Mouse (Mus musculus): ENCODE measurements around the gene Hjurp. TPM values are rescaled to one million over a fixed set of nuclear protein-coding genes. Genes with fewer than 3 reads are reported as not detected.

Hjurp gene
- polyA plus RNA-seq, 1 experiment from 2014 or later = 211 TPM

- no peak for ATAC-seq (ENCODE audit: insufficient number of reproducible peaks, insufficient read depth, low FRiP score, low read depth)
- no peak overlapping the region for H3K9ac ChIP-seq (replicated peaks; ENCODE audit: low read depth, low read length)
- no peak overlapping the region for H3K4me3 ChIP-seq (ENCODE audit: low read depth, low read length)
- WGBS = 60% methylated on average over 8 of the region's 8 CpGs
- no peak overlapping the region for H3K4me2 ChIP-seq (replicated peaks; ENCODE audit: low read depth, low read length)
- H3K4me1 ChIP-seq (ENCODE audit: control insufficient read depth, insufficient read depth, low read length) = peaks cover 4% of the 10 kb centered on the region; the same call in 1 of the 2 replicates
- H3K9me3 ChIP-seq (ENCODE audit: control insufficient read depth, low read depth, low read length) = peaks cover 21% of the 10 kb centered on the region
- no peaks in the 10 kb centered on the region for H3K27me3 ChIP-seq (ENCODE audit: control insufficient read depth, insufficient read depth, low read length)
- H3K27ac ChIP-seq (ENCODE audit: low read length) = no peak overlapping the region
- H3K36me3 ChIP-seq (ENCODE audit: control insufficient read depth, insufficient read depth, low read length) = peaks cover 43% of the 10 kb centered on the region
Measured at GRCm38 (mm10) chr1:88258881-88259642, 18.4 kb downstream of the Hjurp start.

- Histone ChIP-seq H3K4me3 (ENCODE audit: low read depth, low read length) (no peak overlapping the region), H3K4me1 (ENCODE audit: control insufficient read depth, insufficient read depth, low read length) (peaks cover 4% of the 10 kb centered on the region; the same call in 1 of the 2 replicates)
- 68% methylated on average over 6 of the region's 6 CpGs for WGBS
Measured at GRCm38 (mm10) chr1:88258361-88258760, 19.1 kb downstream of the Hjurp start.

GRCm38 (mm10) chr1:88257681-88258080, 19.8 kb downstream of the Hjurp start:
- no peak for ATAC-seq (ENCODE audit: insufficient number of reproducible peaks, insufficient read depth, low FRiP score, low read depth)
- H3K36me3 ChIP-seq (ENCODE audit: control insufficient read depth, insufficient read depth, low read length) = peaks cover 29% of the 10 kb centered on the region
- no peak overlapping the region for H3K9ac ChIP-seq (replicated peaks; ENCODE audit: low read depth, low read length)
- WGBS = 80% methylated on average over 6 of the region's 6 CpGs
- H3K4me1 ChIP-seq (ENCODE audit: control insufficient read depth, insufficient read depth, low read length) = peaks cover 4% of the 10 kb centered on the region; the same call in 1 of the 2 replicates
- peaks cover 27% of the 10 kb centered on the region for H3K9me3 ChIP-seq (ENCODE audit: control insufficient read depth, low read depth, low read length)
- no peak overlapping the region for H3K27ac ChIP-seq (ENCODE audit: low read length)
- no peak overlapping the region for H3K4me3 ChIP-seq (ENCODE audit: low read depth, low read length)
- H3K4me2 ChIP-seq (replicated peaks; ENCODE audit: low read depth, low read length) = no peak overlapping the region
- no peaks in the 10 kb centered on the region for H3K27me3 ChIP-seq (ENCODE audit: control insufficient read depth, insufficient read depth, low read length)

More at GRCm38 (mm10) chr1:88258361-88258760, 19.1 kb downstream of the Hjurp start:
- Histone ChIP-seq H3K9me3 (ENCODE audit: control insufficient read depth, low read depth, low read length) (peaks cover 24% of the 10 kb centered on the region), H3K9ac (replicated peaks; ENCODE audit: low read depth, low read length) (no peak overlapping the region), H3K4me2 (replicated peaks; ENCODE audit: low read depth, low read length) (no peak overlapping the region), H3K27me3 (ENCODE audit: control insufficient read depth, insufficient read depth, low read length) (no peaks in the 10 kb centered on the region), H3K27ac (ENCODE audit: low read length) (no peak overlapping the region), H3K36me3 (ENCODE audit: control insufficient read depth, insufficient read depth, low read length) (peaks cover 36% of the 10 kb centered on the region)
- ATAC-seq (ENCODE audit: insufficient number of reproducible peaks, insufficient read depth, low FRiP score, low read depth) = no peak

DNA sequence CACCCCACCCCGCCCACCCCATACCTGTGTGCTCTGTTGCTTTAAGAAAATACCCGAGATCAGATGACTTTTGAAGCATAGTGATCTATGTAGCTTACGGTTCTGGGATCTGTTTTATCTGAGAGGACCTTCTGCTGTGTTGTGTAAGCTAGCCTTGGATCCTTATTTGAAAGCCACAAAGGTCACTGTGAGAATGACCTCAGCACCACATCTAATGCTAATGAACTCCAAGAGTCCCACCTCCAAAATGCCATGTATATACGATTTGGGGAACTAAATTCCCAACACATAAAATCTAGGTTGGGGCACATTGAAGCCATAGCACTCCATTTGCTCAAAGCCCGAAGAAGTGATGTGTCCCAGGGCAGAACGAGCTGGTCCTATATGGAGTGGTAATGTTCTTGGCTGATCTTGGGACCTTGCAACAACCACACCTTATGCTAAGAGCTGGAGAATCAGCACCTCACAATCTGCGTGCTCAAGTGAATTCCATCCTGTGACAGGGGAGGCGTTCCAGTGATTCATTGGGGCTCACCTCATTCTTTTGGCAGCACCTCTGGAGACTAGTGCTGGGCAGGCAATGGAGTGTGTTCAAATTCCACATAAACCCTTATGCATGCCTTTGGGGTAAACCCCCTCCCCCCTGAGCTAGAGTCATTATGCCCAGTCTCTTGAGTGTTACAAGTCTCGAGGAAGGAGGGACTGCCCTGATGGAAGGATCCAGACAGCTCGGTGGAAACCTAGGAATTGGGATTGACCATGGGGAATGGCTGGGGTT, 20.4 kb downstream of the Hjurp start:
- H3K27me3 ChIP-seq (ENCODE audit: control insufficient read depth, insufficient read depth, low read length) = no peaks in the 10 kb centered on the region
- no peaks in the 10 kb centered on the region; the same call in 1 of the 2 replicates for H3K4me1 ChIP-seq (ENCODE audit: control insufficient read depth, insufficient read depth, low read length)
- H3K9me3 ChIP-seq (ENCODE audit: control insufficient read depth, low read depth, low read length) = peaks cover 33% of the 10 kb centered on the region
- H3K9ac ChIP-seq (replicated peaks; ENCODE audit: low read depth, low read length) = no peak overlapping the region
- no peak overlapping the region for H3K4me2 ChIP-seq (replicated peaks; ENCODE audit: low read depth, low read length)
- H3K4me3 ChIP-seq (ENCODE audit: low read depth, low read length) = no peak overlapping the region
- ATAC-seq (ENCODE audit: insufficient number of reproducible peaks, insufficient read depth, low FRiP score, low read depth) = no peak
- peaks cover 23% of the 10 kb centered on the region; the same call in 1 of the 2 replicates for H3K36me3 ChIP-seq (ENCODE audit: control insufficient read depth, insufficient read depth, low read length)
- WGBS = 75% methylated on average over 10 of the region's 10 CpGs
- H3K27ac ChIP-seq (ENCODE audit: low read length) = no peak overlapping the region

- Histone ChIP-seq H3K9ac (replicated peaks; ENCODE audit: low read depth, low read length) (no peak overlapping the region), H3K4me2 (replicated peaks; ENCODE audit: low read depth, low read length) (no peak overlapping the region), H3K27ac (ENCODE audit: low read length) (no peak overlapping the region), H3K4me1 (ENCODE audit: control insufficient read depth, insufficient read depth, low read length) (no peaks in the 10 kb centered on the region; the same call in 1 of the 2 replicates), H3K27me3 (ENCODE audit: control insufficient read depth, insufficient read depth, low read length) (no peaks in the 10 kb centered on the region), H3K36me3 (ENCODE audit: control insufficient read depth, insufficient read depth, low read length) (peaks cover 14% of the 10 kb centered on the region; the same call in 1 of the 2 replicates), H3K4me3 (ENCODE audit: low read depth, low read length) (no peak overlapping the region), H3K9me3 (ENCODE audit: control insufficient read depth, low read depth, low read length) (peaks cover 36% of the 10 kb centered on the region)
- ATAC-seq (ENCODE audit: insufficient number of reproducible peaks, insufficient read depth, low FRiP score, low read depth) = no peak
- 81% methylated on average over 13 of the region's 13 CpGs for WGBS
Measured at GRCm38 (mm10) chr1:88255989-88256754, 21.3 kb downstream of the Hjurp start.

GRCm38 (mm10) chr1:88255466-88255857, 22.0 kb downstream of the Hjurp start:
- Histone ChIP-seq H3K36me3 (ENCODE audit: control insufficient read depth, insufficient read depth, low read length) (0 out of 2 replicates have a peak, but pooled peaks cover 7% of the 10 kb centered on the region), H3K27ac (ENCODE audit: low read length) (no peak overlapping the region), H3K9ac (replicated peaks; ENCODE audit: low read depth, low read length) (no peak overlapping the region), H3K4me1 (ENCODE audit: control insufficient read depth, insufficient read depth, low read length) (no peaks in the 10 kb centered on the region; the same call in 1 of the 2 replicates), H3K9me3 (ENCODE audit: control insufficient read depth, low read depth, low read length) (peaks cover 42% of the 10 kb centered on the region), H3K27me3 (ENCODE audit: control insufficient read depth, insufficient read depth, low read length) (no peaks in the 10 kb centered on the region), H3K4me2 (replicated peaks; ENCODE audit: low read depth, low read length) (no peak overlapping the region), H3K4me3 (ENCODE audit: low read depth, low read length) (no peak overlapping the region)
- 61% methylated on average over 2 of the region's 2 CpGs for WGBS
- ATAC-seq (ENCODE audit: insufficient number of reproducible peaks, insufficient read depth, low FRiP score, low read depth) = no peak

GRCm38 (mm10) chr1:88254793-88255465, 22.5 kb downstream of the Hjurp start:
- H3K4me3 ChIP-seq (ENCODE audit: low read depth, low read length) = no peak overlapping the region
- H3K27me3 ChIP-seq (ENCODE audit: control insufficient read depth, insufficient read depth, low read length) = no peaks in the 10 kb centered on the region
- 0 out of 2 replicates have a peak, but pooled peaks cover 2% of the 10 kb centered on the region for H3K36me3 ChIP-seq (ENCODE audit: control insufficient read depth, insufficient read depth, low read length)
- H3K4me1 ChIP-seq (ENCODE audit: control insufficient read depth, insufficient read depth, low read length) = no peaks in the 10 kb centered on the region; the same call in 1 of the 2 replicates
- ATAC-seq (ENCODE audit: insufficient number of reproducible peaks, insufficient read depth, low FRiP score, low read depth) = no peak
- 87% methylated on average over 12 of the region's 12 CpGs for WGBS
- peaks cover 47% of the 10 kb centered on the region for H3K9me3 ChIP-seq (ENCODE audit: control insufficient read depth, low read depth, low read length)
- H3K9ac ChIP-seq (replicated peaks; ENCODE audit: low read depth, low read length) = no peak overlapping the region
- no peak overlapping the region for H3K27ac ChIP-seq (ENCODE audit: low read length)
- H3K4me2 ChIP-seq (replicated peaks; ENCODE audit: low read depth, low read length) = no peak overlapping the region

All from stomach, embryonic 14.5 days (tissue).